Mouse (Mus musculus) hindbrain, embryonic 13.5 days (tissue): ENCODE measurements at regions not wholly inside any gene's neighbourhood (a gene's known extent, or its start where the extent isn't known, plus 50 kb on each side); places are given as distances from the start of the nearest gene placed in this dataset.

ENCODE experiments used
- ATAC-seq: fragments of 200-750 bp; cut with Nextera tagmentation; 2 replicates; pipeline ENCODE4 v1.8.0; 2017; ENCODE audit warnings: moderate TSS enrichment; ENCODE audit not compliant: low FRiP score
- H3K27ac ChIP-seq: fragments of 300-500 bp; sonication (generic); 2 replicates; pipeline ENCODE4 v1.5.1; 2015; ENCODE audit warnings: inconsistent platforms, mild to moderate bottlenecking, moderate library complexity
- H3K27me3 ChIP-seq: fragments of 300-500 bp; sonication (generic); 2 replicates; pipeline ENCODE4 v1.6.1; 2015; ENCODE audit warnings: mild to moderate bottlenecking, inconsistent platforms
- H3K36me3 ChIP-seq: fragments of 300-500 bp; sonication (generic); 2 replicates; pipeline ENCODE4 v1.6.1; 2015; ENCODE audit warnings: mild to moderate bottlenecking, inconsistent platforms
- H3K4me1 ChIP-seq: fragments of 300-500 bp; sonication (generic); replicated peaks from 2 replicates; pipeline ENCODE4 v1.6.1; 2015; ENCODE audit warnings: inconsistent platforms
- H3K4me2 ChIP-seq: fragments of 300-500 bp; sonication (generic); 2 replicates; pipeline ENCODE4 v1.6.1; 2015; ENCODE audit warnings: inconsistent platforms, mild to moderate bottlenecking, moderate library complexity
- H3K4me3 ChIP-seq: fragments of 300-500 bp; sonication (generic); 2 replicates; pipeline ENCODE4 v1.5.1; 2015; ENCODE audit warnings: mild to moderate bottlenecking, inconsistent platforms
- H3K9ac ChIP-seq: fragments of 300-500 bp; sonication (generic); 2 replicates; pipeline ENCODE4 v1.6.1; 2015; ENCODE audit warnings: mild to moderate bottlenecking, inconsistent platforms
- H3K9me3 ChIP-seq: fragments of 300-500 bp; sonication (generic); 2 replicates; pipeline ENCODE4 v1.6.1; 2016; ENCODE audit warnings: inconsistent platforms
- WGBS: fragments of 180-500 bp; shearing (Covaris S2); methylation state at CpG from one replicate; pipeline ENCODE4 v1.1.7; 2015; 5-methylcytosine and 5-hydroxymethylcytosine counted together

GRCm38 (mm10) chr2:30677498-30677897 lies 82.7 kb downstream of the Cstad start:
- Histone ChIP-seq H3K9me3 (peaks cover 7% of the 10 kb centered on the region; the same call in 1 of the 2 replicates), H3K4me2 (peak overlapping the region; percentile 59), H3K4me3 (peak overlapping the region; percentile 31), H3K27me3 (no peaks in the 10 kb centered on the region), H3K27ac (peak overlapping the region; percentile 99), H3K4me1 (peaks cover 30% of the 10 kb centered on the region), H3K9ac (peak overlapping the region; percentile 78), H3K36me3 (no peaks in the 10 kb centered on the region)
- 3% methylated on average over 5 of the region's 5 CpGs for WGBS
- peak; percentile 15 for ATAC-seq

- Histone ChIP-seq H3K9ac (peak overlapping the region; percentile 78), H3K4me1 (peaks cover 24% of the 10 kb centered on the region), H3K9me3 (peaks cover 7% of the 10 kb centered on the region; the same call in 1 of the 2 replicates), H3K27me3 (no peaks in the 10 kb centered on the region), H3K4me2 (peak overlapping the region; percentile 59), H3K36me3 (no peaks in the 10 kb centered on the region), H3K27ac (peak overlapping the region; percentile 99), H3K4me3 (peak overlapping the region; percentile 31)
- under 1% methylated on average over 44 of the region's 44 CpGs for WGBS
- ATAC-seq = peak; percentile 85
Measured at GRCm38 (mm10) chr2:30676833-30677459, 82.1 kb downstream of the Cstad start.

- Histone ChIP-seq H3K4me1 (peaks cover 28% of the 10 kb centered on the region), H3K4me2 (peak overlapping the region; percentile 59), H3K27ac (peak overlapping the region; percentile 99), H3K9ac (peak overlapping the region; percentile 78), H3K36me3 (no peaks in the 10 kb centered on the region), H3K4me3 (peak overlapping the region; percentile 31), H3K9me3 (peaks cover 7% of the 10 kb centered on the region; the same call in 1 of the 2 replicates), H3K27me3 (no peaks in the 10 kb centered on the region)
- 3% methylated on average over 7 of the region's 7 CpGs for WGBS
- peak; percentile 53 for ATAC-seq
Measured at GRCm38 (mm10) chr2:30676450-30676832, 81.6 kb downstream of the Cstad start.

GRCm38 (mm10) chr2:30675839-30676238 lies 81.0 kb downstream of the Cstad start:
- no peaks in the 10 kb centered on the region for H3K27me3 ChIP-seq
- no peaks in the 10 kb centered on the region for H3K36me3 ChIP-seq
- no peak overlapping the region for H3K4me3 ChIP-seq
- WGBS = 65% methylated on average over 2 of the region's 2 CpGs
- ATAC-seq = no peak
- no peak overlapping the region for H3K9ac ChIP-seq
- H3K4me1 ChIP-seq = peaks cover 34% of the 10 kb centered on the region
- no peak overlapping the region for H3K4me2 ChIP-seq
- H3K9me3 ChIP-seq = peaks cover 7% of the 10 kb centered on the region; the same call in 1 of the 2 replicates
- peak overlapping the region; percentile 99 for H3K27ac ChIP-seq

- no peak overlapping the region for H3K4me3 ChIP-seq
- H3K27ac ChIP-seq = peak overlapping the region; percentile 84
- H3K27me3 ChIP-seq = no peaks in the 10 kb centered on the region
- no peak overlapping the region for H3K4me2 ChIP-seq
- H3K9ac ChIP-seq = no peak overlapping the region
- H3K9me3 ChIP-seq = no peaks in the 10 kb centered on the region
- ATAC-seq = no peak
- WGBS = 71% methylated on average over 5 of the region's 5 CpGs
- H3K36me3 ChIP-seq = no peaks in the 10 kb centered on the region
- H3K4me1 ChIP-seq = peaks cover 49% of the 10 kb centered on the region
Measured at GRCm38 (mm10) chr2:30670836-30671586, 76.2 kb downstream of the Cstad start.

- Histone ChIP-seq H3K4me2 (no peak overlapping the region), H3K27me3 (no peaks in the 10 kb centered on the region), H3K36me3 (no peaks in the 10 kb centered on the region), H3K9ac (peak overlapping the region; percentile 40), H3K4me3 (no peak overlapping the region), H3K27ac (peak overlapping the region; percentile 96), H3K4me1 (peaks cover 54% of the 10 kb centered on the region), H3K9me3 (no peaks in the 10 kb centered on the region)
- 3% methylated on average over 8 of the region's 8 CpGs for WGBS
- peak; percentile 62 for ATAC-seq
Measured at GRCm38 (mm10) chr2:30667468-30667867, 72.6 kb downstream of the Cstad start.

GRCm38 (mm10) chr2:30661147-30661546 lies 66.3 kb downstream of the Cstad start:
- H3K36me3 ChIP-seq = no peaks in the 10 kb centered on the region
- ATAC-seq = no peak
- peak overlapping the region; percentile 69 for H3K9ac ChIP-seq
- WGBS = 28% methylated on average over 10 of the region's 10 CpGs
- no peaks in the 10 kb centered on the region for H3K27me3 ChIP-seq
- H3K4me2 ChIP-seq = no peak overlapping the region
- H3K4me3 ChIP-seq = no peak overlapping the region
- peak overlapping the region; percentile 100 for H3K27ac ChIP-seq
- no peaks in the 10 kb centered on the region for H3K9me3 ChIP-seq
- H3K4me1 ChIP-seq = peaks cover 71% of the 10 kb centered on the region

- Histone ChIP-seq H3K9me3 (no peaks in the 10 kb centered on the region), H3K36me3 (no peaks in the 10 kb centered on the region), H3K27me3 (no peaks in the 10 kb centered on the region), H3K4me2 (0 out of 2 replicates have a peak overlapping the region, but pooled peaks have one; percentile 10), H3K4me1 (peaks cover 75% of the 10 kb centered on the region), H3K4me3 (no peak overlapping the region), H3K27ac (peak overlapping the region; percentile 100), H3K9ac (peak overlapping the region; percentile 69; the same call in 1 of the 2 replicates)
- peak; percentile 22; the same call in 1 of the 2 replicates for ATAC-seq
- WGBS = 7% methylated on average over 10 of the region's 10 CpGs
Measured at GRCm38 (mm10) chr2:30660613-30660991, 65.8 kb downstream of the Cstad start.

GRCm38 (mm10) chr2:30659836-30660612 lies 65.2 kb downstream of the Cstad start:
- peak overlapping the region; percentile 100 for H3K27ac ChIP-seq
- 0 out of 2 replicates have a peak overlapping the region, but pooled peaks have one; percentile 10 for H3K4me2 ChIP-seq
- WGBS = 22% methylated on average over 11 of the region's 11 CpGs
- no peak for ATAC-seq
- no peaks in the 10 kb centered on the region for H3K36me3 ChIP-seq
- H3K4me1 ChIP-seq = peaks cover 75% of the 10 kb centered on the region
- H3K9me3 ChIP-seq = no peaks in the 10 kb centered on the region
- H3K27me3 ChIP-seq = no peaks in the 10 kb centered on the region
- H3K9ac ChIP-seq = peak overlapping the region; percentile 69
- H3K4me3 ChIP-seq = no peak overlapping the region

GRCm38 (mm10) chr2:30658844-30659555 lies 64.2 kb downstream of the Cstad start:
- Histone ChIP-seq H3K27ac (peak overlapping the region; percentile 100), H3K9me3 (no peaks in the 10 kb centered on the region), H3K4me1 (peaks cover 82% of the 10 kb centered on the region), H3K4me2 (peak overlapping the region; percentile 57), H3K27me3 (no peaks in the 10 kb centered on the region), H3K9ac (peak overlapping the region; percentile 69), H3K36me3 (no peaks in the 10 kb centered on the region), H3K4me3 (0 out of 2 replicates have a peak overlapping the region, but pooled peaks have one; percentile 12)
- peak; percentile 64; the same call in 1 of the 2 replicates for ATAC-seq
- 3% methylated on average over 16 of the region's 16 CpGs for WGBS
